Mouse (Mus musculus): ENCODE results near the gene Col18a1. TPM values are rescaled to one million over a fixed set of nuclear protein-coding genes. Genes with fewer than 3 reads are reported as not detected.

The Col18a1 gene
- polyA plus RNA-seq (2012; rRNA removed): 103 and 113 TPM in 2 replicates

DNA sequence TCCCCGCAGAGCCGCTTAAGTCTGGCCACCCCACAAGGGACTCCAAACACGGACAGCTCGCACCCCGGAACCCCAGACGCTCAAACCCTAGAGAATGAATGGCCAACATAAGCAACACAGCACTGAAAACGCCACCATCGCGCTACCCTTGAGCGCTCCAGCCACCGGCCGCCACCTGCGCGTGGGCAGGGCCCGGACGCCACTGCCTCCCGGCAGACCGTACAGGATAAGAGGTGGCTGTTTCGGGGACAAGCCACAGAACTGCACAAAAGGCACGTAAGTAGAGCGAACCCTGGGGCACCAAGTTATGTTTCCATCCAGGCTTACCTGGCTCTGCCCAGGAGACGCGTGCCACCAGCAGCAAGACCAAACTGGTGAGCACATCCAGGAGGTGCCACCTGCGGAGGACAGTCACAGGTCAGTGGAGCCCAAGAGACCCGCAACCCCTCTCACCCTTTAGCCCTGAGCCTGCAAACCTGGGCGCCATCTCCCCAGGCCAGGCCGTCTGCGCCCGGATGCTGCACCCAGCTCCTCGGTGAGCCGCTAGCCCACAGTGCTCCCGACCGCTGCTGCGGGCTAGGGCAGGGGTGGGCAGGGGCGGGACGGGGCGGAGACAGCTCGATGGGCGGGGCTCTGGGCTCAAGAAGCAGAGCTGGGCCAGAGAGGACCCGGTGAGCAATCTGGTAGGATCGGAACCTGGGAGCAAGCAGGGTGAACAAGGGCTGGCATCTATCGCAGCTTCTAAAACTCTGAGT lies at the start of gene Col18a1:
Gene Col18a1, minus strand, starts transcription at position 586 of the 755 bp plus-strand sequence.

DNA sequence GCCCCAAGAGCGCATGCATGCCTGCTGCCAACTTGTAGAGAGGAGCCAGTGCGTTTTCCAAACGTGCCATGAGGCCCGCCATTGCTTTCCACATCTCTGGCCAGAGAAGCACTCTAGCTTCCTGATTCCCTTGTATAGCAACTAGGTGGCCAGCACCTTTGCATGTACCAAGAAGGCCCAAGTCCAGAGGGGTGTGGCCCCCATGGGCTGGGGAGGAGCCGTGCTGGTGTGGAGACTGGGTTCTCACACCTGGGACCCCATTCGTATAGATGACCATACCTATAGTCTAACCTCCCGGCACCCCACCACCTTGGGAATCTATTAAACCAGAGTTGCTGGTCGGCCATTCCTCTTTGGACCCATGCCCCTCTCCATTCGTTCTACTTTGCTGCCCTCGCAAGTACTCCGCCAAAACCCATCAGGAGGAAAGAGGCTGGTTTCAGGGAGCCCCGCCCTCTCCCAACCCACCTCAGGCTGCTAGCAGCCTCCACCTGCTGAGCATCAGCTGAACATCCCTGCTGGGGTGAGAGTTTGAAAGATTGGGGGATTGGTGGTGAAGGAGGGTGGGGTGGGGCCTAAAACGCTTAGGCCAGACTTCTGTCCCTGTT lies 134.5 kb downstream of the Col18a1 start, which contains the start of gene Slc19a1:
Gene Slc19a1, plus strand, starts transcription at position 474 of the 608 bp plus-strand sequence.

Other genes with a start within 250 kb of the Col18a1 start
- gene Pcbp3, start 204.7 kb downstream of the Col18a1 start, polyA plus RNA-seq (2012; rRNA removed): 0.83 and 1.3 TPM in 2 replicates
- 10.3 and 12.8 TPM in 2 replicates for gene Slc19a1, start 134.3 kb downstream of the Col18a1 start, polyA plus RNA-seq (2012; rRNA removed)
- gene Pofut2, start 92.7 kb upstream of the Col18a1 start, polyA plus RNA-seq (2012; rRNA removed): 16.4 and 18.2 TPM in 2 replicates

Data from liver, embryonic 18 days (tissue).